Mouse (Mus musculus) intestine, embryonic 14.5 days (tissue): ENCODE measurements around the gene Farp1. TPM values are rescaled to one million over a fixed set of nuclear protein-coding genes. Genes with fewer than 3 reads are reported as not detected.

Source experiments
- ATAC-seq: fragments of 200-750 bp; cut with Nextera tagmentation; replicated peaks from 2 replicates; pipeline ENCODE4 v1.8.0; 2017; ENCODE audit warnings: low read depth, moderate number of reproducible peaks, moderate TSS enrichment, moderate library complexity; ENCODE audit not compliant: low FRiP score, low TSS enrichment
- DNase-seq: peaks from one replicate; pipeline ENCODE4 v3.0.0-alpha.2; 2018; ENCODE audit warnings: low spot score
- H3K27ac ChIP-seq: fragments of 300-500 bp; sonication (generic); 2 replicates; pipeline ENCODE4 v1.5.1; 2014; ENCODE audit warnings: low read depth, mild to moderate bottlenecking, control low read depth
- H3K27me3 ChIP-seq: fragments of 300-500 bp; sonication (generic); replicated peaks from 2 replicates; pipeline ENCODE4 v1.6.1; 2014; ENCODE audit warnings: low read length, control low read depth; ENCODE audit not compliant: control insufficient read depth, insufficient read depth
- H3K36me3 ChIP-seq: fragments of 300-500 bp; sonication (generic); 2 replicates; pipeline ENCODE4 v1.6.1; 2014; ENCODE audit warnings: low read length, control low read depth; ENCODE audit not compliant: control insufficient read depth, insufficient read depth
- H3K4me1 ChIP-seq: fragments of 300-500 bp; sonication (generic); replicated peaks from 2 replicates; pipeline ENCODE4 v1.6.1; 2014; ENCODE audit warnings: low read length, control low read depth, mixed read lengths; ENCODE audit not compliant: control insufficient read depth, insufficient read depth
- H3K4me2 ChIP-seq: fragments of 300-500 bp; sonication (generic); 2 replicates; pipeline ENCODE4 v1.6.1; 2014; ENCODE audit warnings: low read length
- H3K4me3 ChIP-seq: fragments of 300-500 bp; sonication (generic); 2 replicates; pipeline ENCODE4 v1.5.1; 2014; ENCODE audit warnings: low read depth, low read length, control low read depth, mixed read lengths
- H3K9ac ChIP-seq: fragments of 300-500 bp; sonication (generic); 2 replicates; pipeline ENCODE4 v1.6.1; 2014; ENCODE audit warnings: mild to moderate bottlenecking, low read length
- H3K9me3 ChIP-seq: fragments of 300-500 bp; sonication (generic); 2 replicates; pipeline ENCODE4 v1.6.1; 2016; ENCODE audit warnings: low read length, control low read depth; ENCODE audit not compliant: control insufficient read depth
- WGBS: fragments of 180-500 bp; shearing (Covaris S2); extraction: QIAGEN DNeasy Blood & Tissue Kit; methylation state at CpG from one replicate; pipeline ENCODE4 v1.1.7; 2014; 5-methylcytosine and 5-hydroxymethylcytosine counted together
- polyA plus RNA-seq: library from polyadenylated mRNA; unstranded; fragments of >200 nt; fragmentation: Nextera tagmentation; extraction: Ambion mirVana; gene quantifications from 2 replicates; pipeline ENCODE4 v1.2.1, GENCODE M21; 2014

Gene Farp1
- polyA plus RNA-seq, 1 experiment from 2014 or later: 26.1 TPM

DNA sequence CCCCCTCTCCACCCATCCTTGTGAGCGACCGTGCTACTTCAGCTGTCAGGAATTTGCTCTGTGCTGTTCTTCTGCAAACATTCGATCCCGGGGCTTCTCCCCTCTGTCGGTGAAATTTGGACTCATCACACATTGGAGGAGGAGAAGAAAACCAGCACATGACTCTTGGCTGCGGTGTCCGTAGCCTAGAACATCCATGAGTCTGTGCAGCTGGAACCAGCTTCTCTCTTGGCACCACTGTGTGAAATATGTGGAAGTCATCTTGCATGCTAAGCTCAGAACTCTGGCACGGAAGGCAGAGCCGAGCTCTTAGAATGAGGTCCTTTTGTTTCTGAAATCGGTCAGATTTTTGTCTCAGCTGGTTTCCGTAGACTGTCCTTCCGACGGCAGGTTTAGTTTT is 156.7 kb downstream of the Farp1 start:
- DNase-seq: no peak

GRCm38 (mm10) chr14:121192394-121192793 is 157.4 kb downstream of the Farp1 start:
- 62% methylated on average over 5 of the region's 5 CpGs for WGBS
- H3K27me3 ChIP-seq: no peaks in the 10 kb centered on the region
- DNase-seq (no peak), ATAC-seq (no peak)
- peaks cover 6% of the 10 kb centered on the region; the same call in 1 of the 2 replicates for H3K9me3 ChIP-seq
- H3K4me2 ChIP-seq: no peak overlapping the region
- H3K9ac ChIP-seq: no peak overlapping the region
- H3K27ac ChIP-seq: peak overlapping the region; percentile 57; the same call in 1 of the 2 replicates
- H3K4me3 ChIP-seq: no peak overlapping the region
- H3K4me1 ChIP-seq: peaks cover 14% of the 10 kb centered on the region; the same call in 1 of the 2 replicates
- no peaks in the 10 kb centered on the region for H3K36me3 ChIP-seq

More for the DNA sequence above, 156.7 kb downstream of the Farp1 start:
- WGBS: 30% methylated on average over 13 of the region's 13 CpGs
- Histone ChIP-seq H3K9ac (peak overlapping the region; percentile 20; the same call in 1 of the 2 replicates), H3K9me3 (peaks cover 6% of the 10 kb centered on the region; the same call in 1 of the 2 replicates), H3K4me1 (peaks cover 14% of the 10 kb centered on the region; the same call in 1 of the 2 replicates), H3K36me3 (no peaks in the 10 kb centered on the region), H3K27ac (peak overlapping the region; percentile 57; the same call in 1 of the 2 replicates), H3K4me3 (no peak overlapping the region), H3K4me2 (0 out of 2 replicates have a peak overlapping the region, but pooled peaks have one; percentile 13), H3K27me3 (no peaks in the 10 kb centered on the region)
- ATAC-seq: 0 out of 2 replicates have a peak, but pooled peaks have one; percentile 2

- H3K27ac ChIP-seq: no peak overlapping the region
- H3K27me3 ChIP-seq: no peaks in the 10 kb centered on the region
- H3K9me3 ChIP-seq: peaks cover 6% of the 10 kb centered on the region; the same call in 1 of the 2 replicates
- H3K4me3 ChIP-seq: no peak overlapping the region
- no peaks in the 10 kb centered on the region for H3K36me3 ChIP-seq
- whole genome bisulfite sequencing: 90% methylated on average over 2 of the region's 2 CpGs
- DNase-seq (no peak), ATAC-seq (no peak)
- H3K9ac ChIP-seq: no peak overlapping the region
- peaks cover 14% of the 10 kb centered on the region; the same call in 1 of the 2 replicates for H3K4me1 ChIP-seq
- no peak overlapping the region for H3K4me2 ChIP-seq
These were observed 159.0 kb downstream of the Farp1 start for GRCm38 (mm10) chr14:121193981-121194380.

DNA sequence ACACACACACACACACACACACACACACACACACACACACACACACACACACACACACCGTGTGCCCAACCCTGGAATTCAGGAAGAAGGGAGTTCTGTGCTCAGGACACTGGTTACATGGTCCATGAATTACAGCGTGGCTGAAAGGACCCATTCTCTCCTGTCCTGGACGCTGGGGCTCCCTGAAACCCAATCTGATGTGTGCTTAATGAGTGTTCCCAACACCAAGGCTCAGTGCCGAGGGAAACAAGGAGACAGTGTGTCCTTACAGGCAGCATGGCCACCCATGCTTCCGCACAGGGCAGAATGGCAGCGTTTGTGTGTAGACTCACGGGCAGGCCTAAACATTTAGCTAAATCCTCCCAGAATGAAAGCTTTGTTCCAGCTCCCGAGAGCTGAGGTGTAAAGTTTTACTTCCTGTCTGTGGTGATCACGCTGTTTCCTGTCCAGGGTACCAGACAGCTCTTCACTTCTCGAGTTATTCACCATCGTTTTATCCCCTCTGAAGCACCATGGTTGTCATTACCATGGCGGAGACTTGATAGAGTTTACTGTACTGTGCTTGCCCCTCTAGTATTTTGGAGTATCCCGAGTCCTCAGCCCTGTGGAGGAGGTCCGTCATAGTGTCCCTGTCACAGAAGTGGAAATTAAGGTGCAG is 164.0 kb downstream of the Farp1 start:
- Histone ChIP-seq H3K36me3 (no peaks in the 10 kb centered on the region), H3K27ac (no peak overlapping the region)

DNA sequence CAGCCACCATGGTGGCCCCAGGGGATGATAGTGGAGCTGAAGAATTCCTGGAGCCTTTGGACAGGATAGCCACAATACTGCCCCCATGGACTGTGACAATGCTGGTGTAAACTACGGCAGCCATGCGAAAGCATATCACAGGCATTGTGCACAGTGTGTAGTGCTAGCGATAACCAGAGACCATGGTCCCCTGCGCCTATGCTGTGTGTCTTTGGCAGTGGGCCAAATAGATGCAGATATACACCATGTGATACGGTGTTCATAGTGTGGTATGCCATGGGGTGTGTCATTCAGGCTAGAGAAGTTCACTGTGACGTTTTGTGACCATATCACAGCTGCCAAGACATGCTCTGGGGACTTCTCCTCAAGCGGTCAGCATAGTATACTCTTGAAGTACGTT is 164.8 kb downstream of the Farp1 start:
- ATAC-seq (peak; percentile 73; the same call in 1 of the 2 replicates), DNase-seq (no peak)
- no peaks in the 10 kb centered on the region for H3K27me3 ChIP-seq
- peaks cover 6% of the 10 kb centered on the region; the same call in 1 of the 2 replicates for H3K9me3 ChIP-seq
- H3K27ac ChIP-seq: no peak overlapping the region
- no peak overlapping the region for H3K9ac ChIP-seq
- no peak overlapping the region for H3K4me2 ChIP-seq
- WGBS: 60% methylated on average over 8 of the region's 8 CpGs
- peaks cover 4% of the 10 kb centered on the region; the same call in 1 of the 2 replicates for H3K4me1 ChIP-seq
- H3K36me3 ChIP-seq: no peaks in the 10 kb centered on the region
- no peak overlapping the region for H3K4me3 ChIP-seq

More for the DNA sequence above, 164.0 kb downstream of the Farp1 start:
- H3K9me3 ChIP-seq: peaks cover 6% of the 10 kb centered on the region; the same call in 1 of the 2 replicates
- no peak overlapping the region for H3K4me3 ChIP-seq
- H3K4me1 ChIP-seq: peaks cover 4% of the 10 kb centered on the region; the same call in 1 of the 2 replicates
- WGBS: 52% methylated on average over 13 of the region's 14 CpGs
- H3K4me2 ChIP-seq: no peak overlapping the region
- DNase-seq (no peak), ATAC-seq (no peak; the same call in 1 of the 2 replicates)
- H3K9ac ChIP-seq: no peak overlapping the region
- H3K27me3 ChIP-seq: no peaks in the 10 kb centered on the region

- no peak overlapping the region for H3K9ac ChIP-seq
- DNase-seq (no peak), ATAC-seq (no peak)
- peaks cover 6% of the 10 kb centered on the region; the same call in 1 of the 2 replicates for H3K9me3 ChIP-seq
- no peaks in the 10 kb centered on the region for H3K27me3 ChIP-seq
- H3K36me3 ChIP-seq: no peaks in the 10 kb centered on the region
- H3K27ac ChIP-seq: no peak overlapping the region
- WGBS: 73% methylated on average over 8 of the region's 8 CpGs
- peaks cover 4% of the 10 kb centered on the region; the same call in 1 of the 2 replicates for H3K4me1 ChIP-seq
- no peak overlapping the region for H3K4me3 ChIP-seq
- H3K4me2 ChIP-seq: no peak overlapping the region
These were observed 165.4 kb downstream of the Farp1 start for GRCm38 (mm10) chr14:121200353-121200752.

DNA sequence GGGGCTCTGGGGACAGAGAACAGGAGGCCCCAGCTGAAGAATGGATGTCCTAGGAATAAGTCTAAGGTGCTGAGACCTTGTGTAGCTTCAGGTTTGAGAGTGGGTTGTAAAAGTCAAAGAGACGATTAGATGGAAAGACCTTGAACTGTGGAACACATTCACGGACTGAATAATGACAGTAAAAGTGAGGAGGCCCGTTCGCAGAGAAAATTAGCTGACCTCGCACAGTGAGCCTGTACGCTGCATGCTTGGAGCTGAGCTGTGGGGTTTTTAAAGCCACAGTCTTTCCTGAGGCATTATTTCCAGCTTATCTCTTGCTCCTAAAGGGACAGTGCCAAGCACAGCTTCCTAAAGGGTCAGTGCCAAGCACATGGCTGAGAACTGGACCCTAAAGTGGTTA is 166.2 kb downstream of the Farp1 start:
- WGBS: 75% methylated on average over 6 of the region's 6 CpGs
- no peak overlapping the region for H3K4me2 ChIP-seq
- H3K4me3 ChIP-seq: no peak overlapping the region
- H3K27me3 ChIP-seq: no peaks in the 10 kb centered on the region
- peaks cover 4% of the 10 kb centered on the region; the same call in 1 of the 2 replicates for H3K4me1 ChIP-seq
- H3K27ac ChIP-seq: no peak overlapping the region
- no peak overlapping the region for H3K9ac ChIP-seq
- 0 out of 2 replicates have a peak, but pooled peaks cover 2% of the 10 kb centered on the region for H3K9me3 ChIP-seq
- DNase-seq (no peak), ATAC-seq (no peak)
- no peaks in the 10 kb centered on the region for H3K36me3 ChIP-seq

DNA sequence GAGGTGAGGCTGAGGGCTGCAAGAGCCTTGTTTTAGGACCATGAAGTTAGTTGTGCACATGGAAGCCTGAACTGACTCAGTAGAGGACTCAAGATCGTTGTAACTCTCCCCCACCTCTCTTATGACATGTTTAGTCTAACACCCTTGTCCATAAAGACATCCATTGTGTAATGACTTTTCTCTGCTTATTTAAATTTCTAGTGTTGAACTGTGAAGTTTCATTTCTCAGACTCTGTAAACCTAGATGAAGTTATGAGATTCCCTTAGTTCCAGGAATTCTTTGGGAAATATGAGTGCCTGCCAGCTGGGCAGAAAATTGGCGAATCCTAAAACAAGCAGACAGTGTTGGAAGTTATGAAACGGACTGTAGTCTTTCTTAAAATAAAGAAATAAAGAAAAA is 170.5 kb downstream of the Farp1 start:
- Histone ChIP-seq H3K4me1 (no peaks in the 10 kb centered on the region), H3K9ac (no peak overlapping the region), H3K27ac (no peak overlapping the region), H3K36me3 (no peaks in the 10 kb centered on the region), H3K27me3 (no peaks in the 10 kb centered on the region), H3K4me2 (no peak overlapping the region), H3K9me3 (no peaks in the 10 kb centered on the region), H3K4me3 (no peak overlapping the region)
- no peak for DNase-seq
- ATAC-seq: no peak
- 53% methylated on average over 3 of the region's 3 CpGs for WGBS
